ENCODE assay signal across 22 mouse cellular contexts in the genomic region with DNA sequence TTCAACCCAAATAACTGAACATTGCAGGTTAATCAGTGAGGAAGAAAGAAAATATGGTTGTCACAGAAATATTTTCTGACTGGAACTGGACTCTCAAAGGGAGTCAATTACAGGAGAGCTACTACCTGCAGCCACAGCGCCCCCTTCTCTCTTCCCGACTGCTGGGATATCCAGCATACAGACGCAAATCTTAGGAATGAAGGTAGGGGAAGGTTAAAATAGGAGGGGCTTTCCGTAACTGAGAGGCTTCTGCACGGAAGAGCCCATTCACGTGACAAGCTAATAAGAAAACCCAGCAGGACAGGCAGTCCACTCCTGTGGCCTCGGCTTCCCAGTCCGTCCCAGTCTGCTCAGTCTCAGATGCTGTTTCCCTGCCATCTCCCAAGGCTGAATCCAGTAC.
"Had no signal": no experiment of that assay in that cellular context is flagged by ENCODE, and none has a peak within 500 bp of the region (broad histone marks: within the 10 kb centered on the region; RNA-seq: fewer than 3 reads in every experiment).

No protein-coding gene starts in this region.

- H3K27ac ChIP-seq: heart, adult 2 months; heart, embryonic 13.5 days; heart, embryonic 15.5 days; hindbrain, embryonic 13.5 days; hindbrain, embryonic 15.5 days; hindbrain, postnatal 0 days; layer of hippocampus, adult 2 months; limb, embryonic 13.5 days; limb, embryonic 15.5 days; liver, embryonic 12.5 days; liver, embryonic 14.5 days had no signal

- H3K9ac ChIP-seq: heart, embryonic 13.5 days; heart, embryonic 15.5 days; hindbrain, embryonic 13.5 days; hindbrain, embryonic 15.5 days; limb, embryonic 13.5 days; limb, embryonic 15.5 days; liver, embryonic 12.5 days; liver, embryonic 14.5 days had no signal

- DNase-seq: gastrocnemius, postnatal 14 days; gastrocnemius, postnatal 36 days; heart, adult 2 months; heart, postnatal 14 days; heart, postnatal 36 days; kidney, adult 11 months; kidney, adult 8-10 months; kidney, postnatal 10 days; kidney, postnatal 25 days; kidney, postnatal 4 days; left cerebral cortex, postnatal 4 days had no signal

- H3K27me3 ChIP-seq: heart, embryonic 13.5 days; heart, embryonic 15.5 days; hindbrain, embryonic 13.5 days; hindbrain, embryonic 15.5 days; limb, embryonic 13.5 days; limb, embryonic 15.5 days; liver, embryonic 12.5 days had no signal

- H3K9me3 ChIP-seq: heart, embryonic 13.5 days; heart, embryonic 15.5 days; hindbrain, embryonic 13.5 days; hindbrain, embryonic 15.5 days; limb, embryonic 13.5 days; limb, embryonic 15.5 days; liver, embryonic 12.5 days had no signal

- H3K4me1 ChIP-seq: heart, embryonic 13.5 days; heart, embryonic 15.5 days; hindbrain, embryonic 13.5 days; hindbrain, embryonic 15.5 days; limb, embryonic 13.5 days; limb, embryonic 15.5 days had no signal

- H3K4me3 ChIP-seq: heart, adult 2 months; heart, embryonic 13.5 days; heart, embryonic 15.5 days; hindbrain, embryonic 13.5 days; hindbrain, embryonic 15.5 days; layer of hippocampus, adult 2 months; limb, embryonic 13.5 days; limb, embryonic 15.5 days; liver, embryonic 12.5 days had no signal

- H3K4me2 ChIP-seq: heart, embryonic 11.5 days; heart, embryonic 13.5 days; heart, embryonic 15.5 days; hindbrain, embryonic 13.5 days; hindbrain, embryonic 15.5 days; limb, embryonic 13.5 days; limb, embryonic 15.5 days; liver, embryonic 12.5 days had no signal
